Mouse (Mus musculus) embryo, embryonic 10.5 days (tissue): ENCODE data around the gene Hoxd1.
A peak's percentile ranks its signal among the peaks of the same experiment; 100 is the strongest.

Source experiments
- DNase-seq: peaks from one replicate; pipeline ENCODE4 v3.0.0-alpha.2; 2015; ENCODE audit warnings: low spot score

Gene Hoxd1

DNA sequence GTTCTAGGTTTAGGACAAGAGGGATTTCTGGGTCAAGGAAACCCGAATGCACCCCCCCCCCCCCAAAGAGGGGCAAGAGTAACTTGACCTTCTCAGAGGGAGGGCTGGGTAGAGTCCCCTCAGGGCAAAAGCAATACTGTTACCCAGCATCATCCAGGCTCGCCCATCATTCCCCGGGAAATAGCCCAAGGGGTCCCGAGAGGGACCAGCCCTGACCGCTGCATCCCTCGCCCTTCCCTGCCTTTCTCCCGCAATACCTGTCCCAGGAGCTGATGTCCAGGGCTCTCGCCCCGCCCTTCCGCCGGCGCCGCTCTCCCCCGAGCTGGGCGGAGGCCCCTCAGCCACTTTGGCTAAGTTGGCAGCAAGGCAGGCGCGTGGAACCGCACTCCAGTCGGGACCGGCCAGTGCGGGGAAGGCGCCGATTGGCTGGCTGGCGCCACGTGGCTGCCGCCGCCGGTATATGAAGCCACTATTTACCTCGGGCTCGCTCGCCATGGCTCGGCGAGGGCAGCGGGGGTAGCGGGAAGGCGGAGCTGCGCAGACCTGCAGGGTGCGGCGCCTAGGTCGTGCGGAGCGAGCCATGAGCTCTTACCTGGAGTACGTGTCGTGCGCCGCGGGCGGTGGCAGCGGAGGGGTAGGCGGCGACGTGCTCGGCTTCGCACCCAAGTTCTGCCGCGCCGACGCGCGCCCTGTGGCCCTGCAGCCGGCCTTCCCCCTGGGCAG, at the start of gene Hoxd1:
Gene Hoxd1 (plus strand): TSS at position 459 of the 723 bp plus-strand sequence.
- DNase-seq, result peak; percentile 82

DNA sequence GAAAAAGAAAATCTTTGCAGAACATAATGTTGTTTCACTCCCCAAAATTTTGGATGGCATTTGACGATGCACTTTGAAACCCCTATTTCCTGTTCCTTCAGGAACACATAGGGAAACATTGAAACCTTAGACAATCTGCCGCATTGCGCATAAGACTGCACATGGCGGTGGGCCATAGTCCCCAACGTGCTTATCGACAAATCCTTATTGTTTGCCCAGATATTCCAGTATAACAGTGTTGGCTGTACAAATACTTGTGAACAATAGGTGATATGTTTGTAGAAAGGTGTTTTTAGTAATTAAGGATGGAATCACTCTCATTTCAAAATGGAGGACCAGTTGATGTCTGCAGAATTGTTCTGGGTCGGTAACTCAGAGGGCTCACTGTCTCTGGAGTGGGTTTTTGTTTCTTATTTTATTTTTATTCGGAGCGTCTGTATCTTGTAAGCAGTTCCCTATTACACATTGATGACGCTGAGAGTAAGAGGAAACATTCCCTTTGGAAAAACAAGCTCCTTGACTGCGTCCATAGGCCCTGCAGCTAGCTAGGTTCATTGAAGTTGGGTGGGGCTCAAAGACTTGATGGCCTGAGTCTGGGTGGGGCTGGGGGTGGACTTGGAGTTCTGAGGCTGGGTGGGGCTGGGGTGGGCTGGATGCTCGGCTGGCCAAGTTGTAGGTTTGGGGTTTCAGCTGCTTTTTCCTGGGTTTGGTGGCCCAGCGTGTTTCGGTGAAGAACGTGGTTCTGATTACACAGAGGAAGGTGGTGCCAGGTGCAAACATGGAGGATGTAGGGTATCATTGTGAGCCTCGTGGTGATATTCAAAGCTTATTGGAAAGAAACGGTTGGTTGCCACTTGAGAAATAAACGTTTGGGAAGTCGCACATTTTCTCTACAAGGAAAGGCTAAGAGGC, 49.3 kb upstream of the Hoxd1 start:
- DNase-seq, result no peak

DNA sequence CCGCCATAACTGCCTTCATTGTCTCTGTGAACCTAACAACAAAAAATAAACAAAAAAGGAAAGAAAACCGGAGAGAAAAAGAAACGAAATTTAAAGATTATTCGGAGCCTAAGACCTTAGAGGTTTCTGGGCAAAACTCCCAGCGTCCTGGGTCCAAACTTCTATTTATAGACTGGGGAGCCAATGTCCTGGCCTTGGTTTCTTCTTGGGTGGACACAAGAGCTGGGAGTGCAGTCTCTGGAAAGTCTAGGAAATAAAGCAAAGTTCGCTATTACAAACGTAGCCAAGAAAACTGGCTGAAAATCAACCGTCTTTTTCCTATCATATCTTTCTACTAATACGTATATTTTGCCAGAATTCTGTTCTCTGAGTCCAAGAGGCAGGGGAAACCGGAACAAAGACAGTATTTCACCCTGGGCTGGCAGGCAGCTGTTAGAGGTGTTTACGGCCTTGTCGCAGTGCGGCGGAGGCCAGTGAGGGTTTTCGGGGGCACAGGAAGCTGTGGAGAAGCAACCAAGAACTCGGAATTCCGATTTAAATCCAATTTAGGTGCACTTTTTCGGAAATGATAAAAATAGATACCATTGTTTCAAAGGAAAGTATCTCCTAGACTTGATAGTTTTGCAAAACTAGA, 48.5 kb upstream of the Hoxd1 start:
- DNase-seq, result no peak

DNA sequence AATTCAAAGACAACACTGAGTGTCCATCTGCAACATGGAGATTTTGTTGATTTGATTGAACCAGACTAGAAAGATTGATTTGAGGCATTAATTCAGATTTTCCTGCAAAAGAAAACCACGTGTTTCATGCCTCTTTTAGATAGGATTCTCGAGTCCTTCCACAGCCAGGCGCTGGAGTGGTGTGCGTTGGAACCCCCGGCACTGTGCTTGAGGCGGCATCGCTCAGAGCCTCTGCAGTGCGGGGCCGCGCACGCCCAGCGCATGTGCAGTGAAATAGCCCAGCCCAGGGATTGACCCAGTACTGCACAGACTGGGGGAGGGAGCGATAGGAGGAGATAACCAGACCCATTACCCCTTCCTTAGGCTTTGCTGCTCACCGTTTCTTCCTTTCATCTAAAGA, 47.9 kb upstream of the Hoxd1 start:
- DNase-seq, result no peak

DNA sequence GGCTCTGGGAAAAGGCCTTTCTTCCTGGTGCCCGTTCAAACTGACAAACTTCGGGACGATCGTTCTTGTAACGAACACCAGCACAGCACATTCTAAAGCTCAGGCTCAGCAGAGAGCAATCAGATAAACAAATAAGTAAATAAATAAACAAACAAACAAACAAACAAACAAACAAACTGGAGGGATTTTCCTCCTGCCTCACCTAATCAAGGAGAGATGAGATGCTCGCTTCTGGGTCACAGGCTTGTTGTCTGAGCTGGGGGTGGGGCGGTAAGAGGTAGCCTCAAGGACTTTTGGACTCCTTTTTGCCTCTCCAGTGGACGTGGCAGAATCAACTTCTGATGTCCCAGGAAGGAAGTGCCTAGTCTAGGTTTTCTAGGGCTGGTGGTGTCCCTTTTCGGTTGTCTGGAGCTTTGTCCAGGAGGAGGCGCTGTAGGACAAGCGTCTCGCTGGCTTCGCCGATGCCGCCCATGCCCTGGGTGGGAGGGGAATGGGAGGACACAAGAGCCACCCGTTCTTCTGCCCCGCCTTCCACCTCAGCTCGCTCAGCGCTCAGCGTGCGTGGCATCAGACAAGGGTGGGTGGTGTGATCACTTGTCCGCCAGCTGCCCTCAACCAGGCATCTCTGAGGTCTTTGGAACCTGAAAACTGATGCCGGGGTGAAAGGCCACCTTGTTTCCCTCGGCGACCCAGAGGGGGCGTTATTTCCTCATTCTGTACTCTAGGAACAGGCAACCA, 47.1 kb upstream of the Hoxd1 start:
- peak; percentile 96 for DNase-seq

DNA sequence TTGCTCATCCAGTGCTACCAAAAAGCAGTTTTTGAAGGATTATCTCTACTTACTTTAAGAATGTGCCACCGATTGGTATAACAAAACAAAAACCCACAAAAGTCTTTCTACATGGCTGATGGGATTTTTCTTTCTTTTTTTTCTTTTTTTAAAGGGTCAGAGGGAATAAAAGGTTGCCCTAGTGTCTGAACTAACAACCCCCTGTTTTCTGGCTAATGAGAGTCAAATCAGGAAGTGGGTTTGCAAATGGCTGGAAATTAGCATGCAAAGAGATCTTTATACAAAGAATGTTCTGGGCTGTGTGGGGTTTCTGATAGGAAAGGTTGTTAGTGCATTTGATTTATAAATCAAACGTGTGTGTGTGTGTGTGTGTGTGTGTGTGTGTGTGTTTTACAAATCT, 42.4 kb upstream of the Hoxd1 start:
- DNase-seq, result no peak

DNA sequence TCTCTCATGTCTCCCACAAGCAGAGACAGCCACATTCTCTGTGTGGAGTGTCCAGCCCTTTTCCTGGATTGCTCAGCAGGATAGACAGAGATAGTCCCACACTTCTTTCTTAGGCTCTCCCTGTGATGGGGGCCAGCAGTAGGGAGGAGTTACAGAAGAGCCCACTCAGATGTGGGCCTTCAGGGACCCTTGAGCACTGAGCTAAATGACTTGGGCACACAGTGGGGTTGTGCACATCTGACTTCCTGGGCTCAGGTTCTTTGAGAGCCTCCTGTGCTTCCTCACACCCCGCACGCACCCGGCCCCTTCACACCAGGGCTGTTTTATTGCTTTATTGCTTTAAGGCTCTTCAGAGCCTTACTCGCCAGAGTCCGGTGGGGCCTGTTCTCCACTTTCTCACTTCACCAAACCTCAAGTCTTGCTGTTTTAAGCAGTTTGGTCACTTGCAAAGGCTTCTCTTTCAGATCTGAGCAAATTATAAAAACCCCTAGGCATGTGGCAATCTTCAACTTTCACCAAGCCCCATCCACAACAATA, 41.8 kb upstream of the Hoxd1 start:
- no peak for DNase-seq

DNA sequence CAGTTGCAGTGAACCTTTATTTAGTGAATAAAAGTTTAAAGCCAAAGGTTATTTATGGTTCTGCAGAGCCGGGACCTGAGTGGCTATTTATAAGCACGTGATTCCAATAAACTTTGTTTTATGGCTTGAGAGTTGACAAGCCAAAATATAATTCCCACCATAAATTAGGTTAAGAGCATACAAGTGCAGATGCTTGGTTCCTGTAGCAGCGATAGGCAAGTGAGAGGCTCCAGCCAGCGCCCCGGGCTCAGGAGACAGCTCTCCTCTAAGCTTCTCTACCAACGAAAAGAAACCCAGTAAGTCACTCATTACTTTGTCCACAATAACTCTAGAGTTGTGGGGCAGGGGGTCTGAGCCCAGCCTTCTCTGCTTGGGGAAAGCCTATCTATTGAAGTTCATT, 40.9 kb upstream of the Hoxd1 start:
- DNase-seq, result peak; percentile 74

DNA sequence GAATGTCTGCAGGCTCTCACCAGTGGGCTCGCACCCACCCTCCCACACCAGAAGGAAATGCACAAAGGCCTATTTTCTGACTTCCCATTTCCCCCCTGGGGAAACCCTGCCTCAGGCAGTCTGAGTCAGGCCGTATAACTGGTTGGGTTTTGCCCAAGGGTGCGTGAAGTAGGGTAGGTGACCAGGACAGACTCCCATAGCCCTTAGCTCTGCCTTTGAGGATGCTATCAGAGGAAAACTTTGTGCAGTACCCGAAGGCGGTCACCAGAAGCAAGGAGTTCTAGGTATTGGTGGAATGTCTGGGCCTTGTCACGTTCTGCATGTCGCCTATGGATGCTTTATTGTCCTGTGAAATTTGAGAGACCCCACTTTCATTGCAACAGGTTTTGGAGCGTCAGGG, 39.8 kb upstream of the Hoxd1 start:
- DNase-seq, result no peak

DNA sequence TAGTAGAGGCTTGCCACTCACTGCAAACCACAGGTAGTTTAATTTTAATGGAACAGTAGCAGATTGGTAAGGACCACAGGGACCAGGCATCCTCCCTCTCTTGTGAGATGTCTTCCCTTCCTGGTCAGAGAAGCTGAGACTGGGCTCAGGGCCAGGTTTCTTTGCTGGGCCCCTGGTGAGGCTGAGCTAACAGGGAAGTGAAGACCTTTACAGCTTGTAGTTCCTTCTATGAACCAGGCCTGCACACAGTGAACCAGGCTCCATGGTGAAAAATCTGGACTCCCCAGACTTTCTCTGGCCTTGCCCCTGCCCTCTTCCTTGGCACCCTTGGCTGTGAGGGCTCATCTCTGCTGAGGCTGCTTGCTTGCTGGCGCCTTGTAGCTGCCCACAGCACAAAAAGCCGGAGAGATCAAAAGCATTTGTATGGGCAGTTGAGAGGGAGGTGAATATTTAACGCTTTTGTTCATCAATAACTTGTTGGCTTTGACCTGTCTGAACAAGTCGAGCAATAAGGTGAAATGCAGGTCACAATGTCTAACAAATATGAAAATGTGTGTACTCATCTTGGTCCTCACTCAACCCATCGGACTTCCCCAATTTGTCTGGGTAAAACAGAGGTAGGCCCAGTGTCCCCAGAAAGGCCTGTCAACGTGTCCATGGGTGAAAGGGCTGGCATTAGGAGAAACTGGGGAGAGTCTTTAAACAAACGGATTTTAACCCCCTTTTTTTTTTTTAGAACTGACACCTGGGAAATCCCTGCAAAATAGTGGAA, 38.4 kb upstream of the Hoxd1 start:
- DNase-seq, result no peak

DNA sequence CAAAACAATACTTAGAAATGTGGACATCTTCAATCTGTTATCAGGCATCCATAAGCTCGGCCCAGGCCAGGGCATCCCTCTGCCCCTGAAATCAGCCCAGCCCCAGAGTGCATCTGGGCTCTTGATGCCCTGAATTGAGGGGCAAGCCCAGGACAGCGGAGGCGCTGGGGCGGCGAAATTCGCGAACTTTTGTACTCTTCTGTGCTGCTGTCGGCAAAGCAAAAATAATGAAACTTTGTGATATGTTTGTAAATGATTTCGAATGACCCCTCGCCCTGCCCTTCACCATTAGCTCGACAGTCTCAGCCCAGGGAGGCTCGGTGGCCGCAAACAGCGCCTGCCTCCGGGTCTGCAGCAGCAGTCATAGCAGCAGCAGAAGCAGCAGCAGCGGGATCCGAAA, 37.6 kb upstream of the Hoxd1 start:
- DNase-seq, result no peak

DNA sequence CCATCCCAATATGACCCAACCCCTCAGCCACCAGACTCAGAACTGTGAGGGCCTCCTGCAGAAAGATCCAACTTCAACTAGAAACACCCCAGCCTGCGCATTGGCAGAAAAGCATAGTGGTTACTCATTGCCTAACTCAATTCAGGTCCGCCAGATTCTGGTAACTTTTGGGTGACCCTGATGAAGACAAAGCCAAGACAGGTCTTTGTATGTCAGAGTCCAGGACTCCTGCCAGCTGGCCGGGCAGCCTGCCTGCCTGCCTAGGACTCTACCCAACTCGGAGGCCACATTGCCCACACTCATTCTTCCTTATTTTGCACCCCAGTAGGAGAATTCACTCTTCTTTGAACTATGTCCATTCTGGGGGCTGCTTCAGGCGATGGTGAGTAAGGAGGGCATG, 36.2 kb upstream of the Hoxd1 start, which contains the start of gene Gm28230:
Gene Gm28230 (plus strand): TSS at position 178 of the 400 bp plus-strand sequence.
- DNase-seq, result no peak

DNA sequence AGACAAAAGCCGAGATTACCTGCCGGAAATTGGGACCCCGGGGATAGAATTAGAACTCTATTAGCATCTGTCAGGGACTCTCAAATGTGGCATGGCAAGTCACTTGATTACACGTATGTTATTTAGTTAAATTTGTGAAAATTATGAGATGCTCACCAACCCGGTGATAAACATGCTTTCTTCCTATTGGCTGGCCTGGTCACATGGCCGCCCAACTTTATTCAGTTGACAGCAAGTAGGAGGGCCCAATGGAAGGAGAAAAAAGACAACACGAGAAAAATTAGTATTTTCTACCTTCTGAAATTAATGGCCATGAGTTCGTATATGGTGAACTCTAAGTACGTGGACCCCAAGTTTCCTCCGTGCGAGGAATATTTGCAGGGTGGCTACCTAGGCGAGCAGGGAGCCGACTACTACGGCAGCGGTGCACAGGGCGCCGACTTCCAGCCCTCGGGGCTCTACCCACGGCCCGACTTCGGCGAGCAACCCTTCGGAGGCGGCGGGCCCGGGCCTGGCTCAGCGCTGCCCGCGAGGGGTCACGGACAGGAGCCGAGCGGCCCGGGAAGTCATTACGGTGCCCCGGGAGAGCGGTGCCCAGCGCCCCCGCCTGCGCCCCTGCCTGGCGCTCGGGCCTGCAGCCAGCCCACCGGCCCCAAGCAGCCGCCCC, 35.7 kb upstream of the Hoxd1 start:
- DNase-seq, result no peak

DNA sequence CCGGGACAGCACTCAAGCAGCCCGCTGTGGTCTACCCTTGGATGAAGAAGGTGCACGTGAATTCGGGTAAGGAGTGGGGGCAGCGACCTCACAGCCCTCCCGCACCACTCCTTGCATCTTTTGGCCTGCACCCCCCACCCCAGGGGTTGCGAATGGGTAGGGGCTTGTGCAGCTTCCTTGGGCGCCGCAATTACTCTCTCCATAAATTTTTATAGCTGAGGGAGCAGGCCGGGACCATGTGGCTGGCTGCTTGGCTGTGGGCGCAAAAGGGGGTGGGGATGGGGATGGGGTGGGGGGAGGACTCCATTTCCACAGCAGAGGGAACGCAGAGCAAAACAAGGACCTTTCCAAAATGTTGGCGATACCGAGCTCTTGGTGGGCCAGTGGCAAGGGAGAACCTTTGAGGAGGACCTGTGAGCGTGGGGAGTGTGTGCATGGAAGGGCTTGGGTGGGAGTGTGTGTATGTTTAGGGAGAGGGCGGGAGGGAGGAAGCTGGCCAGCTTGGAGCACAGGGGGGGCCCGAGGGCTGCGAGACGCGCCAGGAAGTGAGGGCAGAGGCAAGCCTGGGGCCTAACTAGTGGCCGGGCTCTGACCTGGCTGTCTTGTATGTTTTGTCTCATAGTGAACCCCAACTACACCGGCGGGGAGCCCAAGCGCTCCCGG, 35.0 kb upstream of the Hoxd1 start:
- no peak for DNase-seq

DNA sequence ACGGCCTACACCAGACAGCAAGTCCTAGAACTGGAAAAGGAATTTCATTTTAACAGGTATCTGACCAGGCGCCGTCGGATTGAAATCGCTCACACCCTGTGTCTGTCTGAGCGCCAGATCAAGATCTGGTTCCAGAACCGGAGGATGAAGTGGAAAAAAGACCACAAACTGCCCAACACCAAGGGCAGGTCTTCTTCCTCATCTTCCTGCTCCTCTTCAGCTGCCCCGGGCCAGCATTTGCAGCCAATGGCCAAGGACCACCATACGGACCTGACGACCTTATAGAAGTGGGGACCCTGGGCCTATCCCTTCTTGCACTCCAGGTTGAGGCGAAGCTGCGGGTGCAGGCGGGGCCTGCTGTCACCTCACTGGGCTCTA, 34.5 kb upstream of the Hoxd1 start:
- no peak for DNase-seq

DNA sequence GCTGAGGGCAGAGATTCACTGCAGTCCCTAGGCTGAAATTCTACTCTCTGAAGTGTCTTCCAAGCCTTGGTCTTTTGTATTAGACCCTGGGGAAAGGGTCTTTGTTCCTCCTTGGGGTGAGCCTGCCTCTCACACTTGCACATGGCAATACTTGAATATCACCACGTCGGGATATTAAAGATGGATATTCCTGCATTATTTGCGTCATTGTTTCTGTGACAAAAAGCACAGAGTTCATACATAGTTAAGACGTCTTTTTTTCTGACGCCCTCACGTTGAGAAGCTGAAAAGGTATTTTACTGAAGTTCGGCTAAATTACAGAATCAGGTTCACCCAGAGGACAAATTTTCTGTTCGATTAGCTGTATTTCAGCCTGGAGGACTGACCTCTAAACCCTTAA, 32.4 kb upstream of the Hoxd1 start:
- peak; percentile 74 for DNase-seq

DNA sequence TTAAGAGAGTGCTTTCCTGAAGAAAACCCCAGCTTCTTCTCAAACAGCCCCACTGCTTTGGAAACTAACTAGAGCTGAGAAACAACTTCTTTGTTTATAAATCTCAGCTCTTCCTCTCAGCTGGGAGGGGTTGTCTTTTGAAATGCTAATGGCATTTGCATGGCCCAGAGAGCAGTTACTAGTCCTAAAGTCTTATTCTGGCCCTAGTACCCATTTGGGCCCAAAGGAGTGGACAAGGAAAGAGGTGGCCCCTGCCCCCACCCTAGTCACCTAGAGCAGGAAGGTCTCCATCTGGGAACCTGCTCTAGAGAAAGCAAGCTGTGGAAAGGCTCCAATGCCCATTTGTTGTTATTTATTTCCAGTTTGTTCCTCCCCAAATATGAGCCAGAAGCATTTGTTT, 31.7 kb upstream of the Hoxd1 start:
- DNase-seq, result no peak

DNA sequence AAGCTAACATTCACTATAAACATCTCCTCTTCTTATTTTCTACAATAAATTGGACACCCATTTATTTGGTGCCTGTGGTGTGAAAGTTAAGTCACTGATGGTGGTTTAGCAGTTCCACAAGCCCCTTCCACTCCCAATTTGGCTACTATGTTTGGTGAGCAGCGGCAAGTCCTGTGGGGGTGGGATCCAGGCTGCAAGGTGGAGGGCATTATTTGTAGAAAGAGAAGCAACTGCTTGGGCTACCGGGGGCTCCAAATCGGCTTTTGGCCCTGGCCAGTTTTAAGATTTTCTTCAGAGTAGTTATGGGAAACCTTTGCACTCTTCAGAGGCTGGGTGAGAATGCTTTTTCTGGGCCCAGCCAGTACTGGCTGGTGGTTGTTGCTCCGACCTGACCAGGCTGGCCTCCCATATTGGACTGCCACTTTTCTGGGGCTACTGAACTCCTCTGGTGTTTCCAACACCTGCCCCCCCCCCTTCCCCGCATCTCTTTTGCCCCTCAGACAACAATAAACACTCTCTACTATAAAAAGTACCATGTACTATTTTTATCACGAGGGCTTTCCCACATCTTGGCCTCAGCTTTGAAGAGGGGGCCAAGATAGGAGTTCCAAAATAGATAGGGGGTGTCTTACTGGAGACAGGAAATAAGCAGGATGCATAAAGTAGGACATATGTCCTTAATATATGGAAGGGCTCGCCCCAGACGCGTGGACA, 30.8 kb upstream of the Hoxd1 start:
- no peak for DNase-seq
